Mouse (Mus musculus): ENCODE measurements at regions not wholly inside any gene's neighbourhood (a gene's known extent, or its start where the extent isn't known, plus 50 kb on each side); places are given as distances from the start of the nearest gene placed in this dataset.

GRCm38 (mm10) chr11:24750144-24750779 lies 672.4 kb downstream of the Bcl11a start:
- WGBS = 52% methylated on average over 7 of the region's 7 CpGs
- Histone ChIP-seq H3K9ac (replicated peaks; ENCODE audit: low read depth, low read length) (no peak overlapping the region), H3K36me3 (ENCODE audit: control insufficient read depth, insufficient read depth, low read length) (no peaks in the 10 kb centered on the region), H3K4me3 (ENCODE audit: low read depth, low read length) (no peak overlapping the region), H3K9me3 (ENCODE audit: control insufficient read depth, low read length) (no peaks in the 10 kb centered on the region), H3K4me2 (ENCODE audit: low read depth, low read length) (no peak overlapping the region), H3K27me3 (ENCODE audit: control insufficient read depth, insufficient read depth, low read length) (no peaks in the 10 kb centered on the region), H3K4me1 (ENCODE audit: control insufficient read depth, insufficient read depth, low read length) (no peaks in the 10 kb centered on the region), H3K27ac (ENCODE audit: low read depth, low read length) (no peak overlapping the region)
- no peak for ATAC-seq (ENCODE audit: low read depth)

DNA sequence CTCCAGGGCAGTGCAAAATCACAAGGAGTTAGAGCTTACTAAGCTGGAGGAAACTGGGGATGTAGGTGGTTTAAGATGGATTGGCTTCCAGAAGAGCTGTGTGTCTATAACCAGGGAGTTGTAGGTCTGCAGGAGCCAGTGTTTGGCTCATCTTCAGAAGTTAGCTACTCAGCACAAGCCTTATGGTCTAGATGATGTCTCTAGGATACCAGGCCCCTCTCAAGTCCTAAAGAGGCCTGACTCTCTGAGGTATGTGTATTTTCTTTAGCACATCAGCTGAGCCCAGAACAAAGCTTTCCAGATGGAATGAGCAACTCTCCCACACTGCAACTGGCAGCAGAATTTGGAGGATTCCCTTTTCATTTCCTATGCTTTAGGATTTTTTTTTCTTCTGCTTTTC lies 680.3 kb downstream of the Bcl11a start:
- Histone ChIP-seq H3K4me1 (ENCODE audit: control insufficient read depth, insufficient read depth, low read length) (no peaks in the 10 kb centered on the region), H3K9me3 (ENCODE audit: control insufficient read depth, low read length) (no peaks in the 10 kb centered on the region), H3K27ac (ENCODE audit: low read depth, low read length) (no peak overlapping the region), H3K9ac (replicated peaks; ENCODE audit: low read depth, low read length) (no peak overlapping the region), H3K36me3 (ENCODE audit: control insufficient read depth, insufficient read depth, low read length) (no peaks in the 10 kb centered on the region), H3K4me3 (ENCODE audit: low read depth, low read length) (no peak overlapping the region), H3K4me2 (ENCODE audit: low read depth, low read length) (no peak overlapping the region), H3K27me3 (ENCODE audit: control insufficient read depth, insufficient read depth, low read length) (no peaks in the 10 kb centered on the region)
- no peak for ATAC-seq (ENCODE audit: low read depth)

DNA sequence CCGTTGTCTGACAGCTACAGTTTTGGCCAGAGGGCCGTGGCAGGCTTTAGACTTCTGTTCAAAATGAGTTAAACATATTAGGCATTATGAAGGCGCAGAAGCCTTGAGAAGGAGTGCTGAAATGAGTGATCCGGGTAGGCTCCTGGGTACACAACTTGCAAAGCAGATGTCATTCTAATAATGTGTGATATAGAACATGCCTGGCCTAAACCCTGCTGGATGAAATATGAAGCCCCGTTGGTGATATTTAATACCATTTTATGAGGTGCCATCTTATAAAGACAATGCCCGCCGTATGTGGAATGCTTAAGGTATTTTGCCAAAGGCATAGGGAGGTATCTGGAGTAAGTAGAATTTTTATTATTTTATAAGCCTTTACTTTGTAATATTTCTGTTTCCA lies 705.6 kb downstream of the Bcl11a start:
- WGBS = 74% methylated on average over 7 of the region's 7 CpGs

GRCm38 (mm10) chr11:24789120-24789519 lies 711.3 kb downstream of the Bcl11a start:
- no peaks in the 10 kb centered on the region for H3K27me3 ChIP-seq (ENCODE audit: control insufficient read depth, insufficient read depth, low read length)
- no peak for ATAC-seq (ENCODE audit: low read depth)
- no peaks in the 10 kb centered on the region for H3K9me3 ChIP-seq (ENCODE audit: control insufficient read depth, low read length)
- no peaks in the 10 kb centered on the region for H3K36me3 ChIP-seq (ENCODE audit: control insufficient read depth, insufficient read depth, low read length)
- no peaks in the 10 kb centered on the region for H3K4me1 ChIP-seq (ENCODE audit: control insufficient read depth, insufficient read depth, low read length)
- H3K9ac ChIP-seq (replicated peaks; ENCODE audit: low read depth, low read length) = no peak overlapping the region
- 83% methylated on average over 2 of the region's 2 CpGs for WGBS
- H3K4me3 ChIP-seq (ENCODE audit: low read depth, low read length) = no peak overlapping the region
- no peak overlapping the region for H3K27ac ChIP-seq (ENCODE audit: low read depth, low read length)
- H3K4me2 ChIP-seq (ENCODE audit: low read depth, low read length) = no peak overlapping the region

More for the DNA sequence above, 705.6 kb downstream of the Bcl11a start:
- Histone ChIP-seq H3K27ac (ENCODE audit: low read depth, low read length) (no peak overlapping the region), H3K4me1 (ENCODE audit: control insufficient read depth, insufficient read depth, low read length) (no peaks in the 10 kb centered on the region), H3K9me3 (ENCODE audit: control insufficient read depth, low read length) (no peaks in the 10 kb centered on the region), H3K36me3 (ENCODE audit: control insufficient read depth, insufficient read depth, low read length) (no peaks in the 10 kb centered on the region), H3K9ac (replicated peaks; ENCODE audit: low read depth, low read length) (no peak overlapping the region), H3K27me3 (ENCODE audit: control insufficient read depth, insufficient read depth, low read length) (no peaks in the 10 kb centered on the region), H3K4me2 (ENCODE audit: low read depth, low read length) (no peak overlapping the region), H3K4me3 (ENCODE audit: low read depth, low read length) (no peak overlapping the region)
- no peak for ATAC-seq (ENCODE audit: low read depth)

DNA sequence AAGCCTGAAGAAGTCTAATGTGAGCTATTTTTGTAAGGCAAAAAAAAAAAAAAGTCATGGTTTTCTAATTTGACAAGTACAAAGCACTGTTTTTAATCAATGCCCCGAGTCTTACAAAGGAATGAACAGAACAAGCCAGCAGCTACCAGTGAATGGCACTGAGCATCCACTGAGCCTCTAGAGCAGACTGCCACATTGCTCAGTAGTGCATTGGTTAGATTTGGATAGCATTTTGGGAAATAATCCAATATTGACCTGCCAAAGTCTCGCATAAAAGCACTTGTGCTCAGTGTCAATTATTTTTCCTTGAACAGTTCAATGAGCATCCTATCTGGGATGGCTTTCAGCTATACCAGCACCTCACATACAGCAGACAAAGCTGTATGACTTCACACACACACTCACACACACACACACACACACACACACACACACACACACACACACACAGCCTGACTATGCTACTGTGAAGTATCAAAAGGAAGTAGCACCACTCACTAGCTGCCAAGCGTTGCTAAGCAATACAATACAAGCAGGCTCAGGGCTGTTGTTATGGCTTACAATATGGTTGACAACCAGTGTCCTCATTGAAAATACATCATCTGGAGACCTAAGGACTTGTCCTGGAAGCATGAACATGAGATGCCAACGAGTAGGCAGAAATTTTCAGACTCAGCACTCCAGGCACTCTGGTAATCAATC lies 717.8 kb downstream of the Bcl11a start:
- no peak overlapping the region for H3K9ac ChIP-seq (replicated peaks; ENCODE audit: low read depth, low read length)
- no peaks in the 10 kb centered on the region for H3K9me3 ChIP-seq (ENCODE audit: control insufficient read depth, low read length)
- no peak for ATAC-seq (ENCODE audit: low read depth)
- H3K36me3 ChIP-seq (ENCODE audit: control insufficient read depth, insufficient read depth, low read length) = no peaks in the 10 kb centered on the region
- no peak overlapping the region for H3K27ac ChIP-seq (ENCODE audit: low read depth, low read length)
- WGBS = 60% methylated on average over 4 of the region's 4 CpGs
- no peaks in the 10 kb centered on the region for H3K4me1 ChIP-seq (ENCODE audit: control insufficient read depth, insufficient read depth, low read length)
- no peak overlapping the region for H3K4me3 ChIP-seq (ENCODE audit: low read depth, low read length)
- H3K27me3 ChIP-seq (ENCODE audit: control insufficient read depth, insufficient read depth, low read length) = no peaks in the 10 kb centered on the region
- no peak overlapping the region for H3K4me2 ChIP-seq (ENCODE audit: low read depth, low read length)

DNA sequence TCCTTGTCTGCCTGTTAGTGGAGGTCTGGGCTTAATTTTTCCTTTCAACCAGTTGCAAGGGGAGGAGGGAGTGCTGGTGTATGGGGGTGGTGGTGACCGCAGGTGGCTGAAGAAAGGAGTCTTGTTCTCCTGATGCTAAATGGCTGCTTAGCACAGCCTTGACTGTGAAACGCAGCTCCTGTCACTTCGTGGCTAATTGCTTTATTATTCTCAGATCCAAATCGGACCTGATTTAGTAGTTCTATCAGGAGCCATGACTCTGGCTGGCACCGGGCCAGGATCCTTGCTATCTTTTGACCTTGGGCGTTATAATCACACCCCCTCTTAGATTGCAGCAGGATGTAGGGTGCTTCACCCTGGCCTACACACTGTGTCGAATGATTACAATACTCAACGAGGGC lies 726.8 kb downstream of the Bcl11a start:
- Histone ChIP-seq H3K4me3 (ENCODE audit: low read depth, low read length) (no peak overlapping the region), H3K4me2 (ENCODE audit: low read depth, low read length) (no peak overlapping the region), H3K9me3 (ENCODE audit: control insufficient read depth, low read length) (no peaks in the 10 kb centered on the region), H3K27me3 (ENCODE audit: control insufficient read depth, insufficient read depth, low read length) (no peaks in the 10 kb centered on the region), H3K27ac (ENCODE audit: low read depth, low read length) (no peak overlapping the region), H3K9ac (replicated peaks; ENCODE audit: low read depth, low read length) (no peak overlapping the region), H3K36me3 (ENCODE audit: control insufficient read depth, insufficient read depth, low read length) (no peaks in the 10 kb centered on the region), H3K4me1 (ENCODE audit: control insufficient read depth, insufficient read depth, low read length) (no peaks in the 10 kb centered on the region)
- WGBS = 38% methylated on average over 8 of the region's 8 CpGs
- ATAC-seq (ENCODE audit: low read depth) = peak; percentile 11; the same call in 1 of the 2 replicates

DNA sequence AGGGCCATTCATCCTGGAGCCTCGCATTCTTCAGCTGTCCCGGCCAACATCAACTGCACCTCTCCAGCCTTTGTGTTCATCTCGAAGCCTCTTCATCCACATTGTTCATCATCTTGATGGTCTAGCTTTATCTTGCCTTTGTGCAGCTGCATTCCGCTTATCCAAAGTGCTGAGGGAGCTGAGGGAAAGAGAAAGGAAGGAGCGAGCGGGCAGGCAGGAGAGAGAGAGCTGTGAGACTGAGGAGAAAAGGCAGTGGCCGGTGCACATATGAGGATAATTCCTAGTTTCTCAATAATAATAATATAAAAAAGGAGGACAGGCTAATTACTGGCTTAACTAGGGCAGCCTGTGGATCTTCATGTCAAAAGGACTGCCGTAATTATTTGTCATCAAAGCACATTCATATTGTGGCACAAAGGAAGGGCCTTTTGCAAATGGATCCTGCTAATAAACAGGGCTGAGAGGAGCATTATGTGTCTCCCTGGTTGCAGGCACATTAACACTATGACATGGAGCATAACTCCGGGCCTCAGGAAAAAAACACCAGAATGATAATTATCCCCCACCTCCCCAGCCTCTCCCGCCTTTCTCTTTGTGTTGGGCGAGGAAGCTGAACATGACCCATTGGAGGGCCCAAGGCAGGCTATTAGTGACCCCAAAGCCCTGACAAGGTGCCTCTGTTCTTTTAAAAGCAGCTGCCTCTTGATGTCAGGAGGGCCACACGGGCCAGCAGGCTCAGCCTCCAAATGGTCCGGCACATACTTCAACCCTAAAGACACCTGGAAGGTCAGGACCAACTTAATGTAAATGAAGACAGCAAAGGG lies 751.9 kb downstream of the Bcl11a start:
- H3K4me1 ChIP-seq (ENCODE audit: control insufficient read depth, insufficient read depth, low read length) = 0 out of 2 replicates have a peak, but pooled peaks cover 7% of the 10 kb centered on the region
- no peak overlapping the region; the same call in 1 of the 2 replicates for H3K4me2 ChIP-seq (ENCODE audit: low read depth, low read length)
- ATAC-seq (ENCODE audit: low read depth) = peak; percentile 80
- H3K36me3 ChIP-seq (ENCODE audit: control insufficient read depth, insufficient read depth, low read length) = no peaks in the 10 kb centered on the region
- no peaks in the 10 kb centered on the region for H3K9me3 ChIP-seq (ENCODE audit: control insufficient read depth, low read length)
- no peak overlapping the region for H3K9ac ChIP-seq (replicated peaks; ENCODE audit: low read depth, low read length)
- no peaks in the 10 kb centered on the region for H3K27me3 ChIP-seq (ENCODE audit: control insufficient read depth, insufficient read depth, low read length)
- 18% methylated on average over 13 of the region's 13 CpGs for WGBS
- H3K27ac ChIP-seq (ENCODE audit: low read depth, low read length) = no peak overlapping the region
- no peak overlapping the region for H3K4me3 ChIP-seq (ENCODE audit: low read depth, low read length)

DNA sequence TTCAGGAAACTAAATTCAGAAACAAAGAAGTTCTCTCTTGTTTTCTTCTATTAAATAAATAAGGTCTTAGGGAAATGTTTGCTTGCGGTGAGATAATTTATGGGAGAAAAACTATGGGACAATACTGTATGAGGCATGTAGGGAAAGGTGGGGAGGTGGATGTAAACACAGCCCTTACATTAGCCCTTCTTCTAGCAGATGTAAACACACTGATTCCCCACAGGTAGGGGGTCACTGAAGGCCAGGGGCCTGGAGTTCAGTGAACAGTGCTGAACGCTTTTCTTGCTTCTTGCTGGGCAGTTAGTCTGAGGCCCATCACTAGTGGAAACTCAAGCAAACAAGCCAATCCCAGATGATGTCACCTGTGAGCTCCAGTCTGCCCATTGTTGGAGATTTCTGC lies 752.6 kb downstream of the Bcl11a start:
- Histone ChIP-seq H3K9ac (replicated peaks; ENCODE audit: low read depth, low read length) (no peak overlapping the region), H3K4me1 (ENCODE audit: control insufficient read depth, insufficient read depth, low read length) (0 out of 2 replicates have a peak, but pooled peaks cover 7% of the 10 kb centered on the region), H3K36me3 (ENCODE audit: control insufficient read depth, insufficient read depth, low read length) (no peaks in the 10 kb centered on the region), H3K4me2 (ENCODE audit: low read depth, low read length) (no peak overlapping the region), H3K27ac (ENCODE audit: low read depth, low read length) (no peak overlapping the region), H3K4me3 (ENCODE audit: low read depth, low read length) (no peak overlapping the region), H3K27me3 (ENCODE audit: control insufficient read depth, insufficient read depth, low read length) (no peaks in the 10 kb centered on the region), H3K9me3 (ENCODE audit: control insufficient read depth, low read length) (no peaks in the 10 kb centered on the region)
- ATAC-seq (ENCODE audit: low read depth) = no peak; the same call in 1 of the 2 replicates
- 58% methylated on average over 2 of the region's 2 CpGs for WGBS

All from neural tube, embryonic 14.5 days (tissue).